8 mouse cellular contexts compared by ENCODE assay signal in genomic region chr8:104341106-104341561, GRCm38 (mm10). TPM values are rescaled to one million over a fixed set of nuclear protein-coding genes. Genes with fewer than 3 reads are reported as not detected.
DNase-seq lines count a peak whose midpoint lies in the region; TF ChIP-seq lines count a peak whose summit lies in the region.

No protein-coding gene starts in this region.

- no peak for TF ChIP-seq CTCF in embryonic fibroblast, embryonic 13.5 days (IDR thresholded peaks at IDR 0.05; ENCODE audit: borderline replicate concordance, insufficient read depth, low read length)

- no peaks in the 10 kb centered on the region; the same call in 1 of the 2 replicates for H3K4me1 ChIP-seq in embryonic fibroblast, embryonic 13.5 days (ENCODE audit: control insufficient read depth, insufficient read depth, low read length)

- TF ChIP-seq POLR2A in embryonic fibroblast, embryonic 13.5 days (IDR thresholded peaks at IDR 0.05; ENCODE audit: low read depth, low read length) = peak; percentile 86

- intact Hi-C loops in heart, postnatal 10 days (cut with DNase I) = loop anchor here (2.0 to 5.0 kb wide), 5 partner anchors 90 to 239 kb away; partner anchors contain the start of genes Car7, Cdh5, Cklf and Nae1

- DNase-seq in CD4-positive helper T cell, adult 2 months (ENCODE audit: low read depth, low spot score) = peak; percentile 33
- peak; percentile 58 for DNase-seq in WW6 (ENCODE audit: low read depth, low spot score)
- peak; percentile 84 to 86 for DNase-seq in heart, postnatal 10 days
- DNase-seq in kidney, postnatal 4 days = peak; percentile 84 to 89
- DNase-seq in lung, postnatal 14 days = peak; percentile 82
- DNase-seq in ovary, postnatal 36 days (ENCODE audit: low spot score) = peak; percentile 78
- DNase-seq in cerebellum, adult 9-10 months = no peak

- H3K4me3 ChIP-seq in embryonic fibroblast, embryonic 13.5 days (ENCODE audit: insufficient read depth, low read length) = peak overlapping the region; percentile 56

- H3K27ac ChIP-seq in embryonic fibroblast, embryonic 13.5 days (ENCODE audit: insufficient read depth, low read length) = peak overlapping the region; percentile 74

RNA-seq across cellular contexts. Expression of gene Cmtm3, which starts 1.9 kb away (rescaled TPM):
- 133 and 134 TPM in 2 replicates for polyA plus RNA-seq in embryonic fibroblast, embryonic 13.5 days (2011; ENCODE audit: insufficient read length, low read depth, missing spikeins)
- total RNA-seq in heart, postnatal 10 days (2021) = 10 to 100 TPM; 45.9 to 52.0 TPM

RNA-seq across cellular contexts. Expression of gene Cmtm2b, which starts 19.1 kb away (rescaled TPM):
- not detected in 2 replicates for polyA plus RNA-seq in embryonic fibroblast, embryonic 13.5 days (2011; ENCODE audit: insufficient read length, low read depth, missing spikeins)
- total RNA-seq in heart, postnatal 10 days (2021) = not detected

RNA-seq across cellular contexts. Expression of gene Gm11020, which starts 19.8 kb away (rescaled TPM):
- polyA plus RNA-seq in embryonic fibroblast, embryonic 13.5 days (2011; ENCODE audit: insufficient read length, low read depth, missing spikeins) = not detected in 2 replicates
- not detected for total RNA-seq in heart, postnatal 10 days (2021)

RNA-seq across cellular contexts. Expression of gene Cmtm1, which starts 31.2 kb away (rescaled TPM):
- not detected in 2 replicates for polyA plus RNA-seq in embryonic fibroblast, embryonic 13.5 days (2011; ENCODE audit: insufficient read length, low read depth, missing spikeins)
- not detected for total RNA-seq in heart, postnatal 10 days (2021)

RNA-seq across cellular contexts. Expression of gene Gm45711, which starts 31.3 kb away (rescaled TPM):
- not detected in 2 replicates for polyA plus RNA-seq in embryonic fibroblast, embryonic 13.5 days (2011; ENCODE audit: insufficient read length, low read depth, missing spikeins)
- total RNA-seq in heart, postnatal 10 days (2021) = not detected
